28 mouse cellular contexts compared by ENCODE assay signal in genomic region chr1:169408120-169408519, GRCm38 (mm10).
"Had no signal": no experiment of that assay in that cellular context is flagged by ENCODE, and none has a peak within 500 bp of the region (broad histone marks: within the 10 kb centered on the region; RNA-seq: fewer than 3 reads in every experiment).

No protein-coding gene starts in this region.

- DNase-seq: cerebellum, adult 2 months; cerebellum, adult 8-10 months; cerebellum, adult 9-10 months; cerebellum, adult 9-11 months; cerebellum, postnatal 14 days; cerebellum, postnatal 25 days; cerebellum, postnatal 36 days; embryo, embryonic 11 days; gastrocnemius, adult 2 months; gastrocnemius, postnatal 10 days; gastrocnemius, postnatal 14 days; gastrocnemius, postnatal 25 days; gastrocnemius, postnatal 36 days; heart, adult 18-20 months; heart, adult 2 months had no signal

- H3K9ac ChIP-seq: embryonic facial prominence, embryonic 12.5 days; embryonic facial prominence, embryonic 13.5 days; embryonic facial prominence, embryonic 15.5 days; forebrain, embryonic 12.5 days; forebrain, embryonic 15.5 days; heart, embryonic 12.5 days; heart, embryonic 13.5 days had no signal

- H3K27me3 ChIP-seq: embryonic facial prominence, embryonic 12.5 days; embryonic facial prominence, embryonic 13.5 days; embryonic facial prominence, embryonic 15.5 days; forebrain, embryonic 12.5 days; forebrain, embryonic 15.5 days; heart, embryonic 12.5 days; heart, embryonic 13.5 days had no signal

- H3K4me3 ChIP-seq: embryonic facial prominence, embryonic 10.5 days; embryonic facial prominence, embryonic 12.5 days; embryonic facial prominence, embryonic 13.5 days; embryonic facial prominence, embryonic 15.5 days; erythroblast, embryonic 14.5 days; forebrain, embryonic 10.5 days; forebrain, embryonic 12.5 days; forebrain, embryonic 15.5 days; gastrocnemius, adult 2 months; heart, adult 2 months; heart, embryonic 10.5 days; heart, embryonic 12.5 days; heart, embryonic 13.5 days had no signal

- H3K4me1 ChIP-seq: embryonic facial prominence, embryonic 10.5 days; embryonic facial prominence, embryonic 12.5 days; embryonic facial prominence, embryonic 13.5 days; embryonic facial prominence, embryonic 15.5 days; forebrain, embryonic 10.5 days; forebrain, embryonic 12.5 days; forebrain, embryonic 15.5 days; heart, embryonic 10.5 days; heart, embryonic 12.5 days had no signal

- H3K27ac ChIP-seq: embryonic facial prominence, embryonic 10.5 days; embryonic facial prominence, embryonic 12.5 days; embryonic facial prominence, embryonic 13.5 days; embryonic facial prominence, embryonic 15.5 days; forebrain, embryonic 10.5 days; forebrain, embryonic 12.5 days; forebrain, embryonic 15.5 days; gastrocnemius, adult 2 months; heart, adult 2 months; heart, embryonic 10.5 days; heart, embryonic 13.5 days had no signal

- ATAC-seq: forebrain, embryonic 14.5 days; forebrain, embryonic 15.5 days; forebrain, embryonic 16.5 days had no signal

- H3K4me2 ChIP-seq: embryonic facial prominence, embryonic 12.5 days; embryonic facial prominence, embryonic 13.5 days; embryonic facial prominence, embryonic 15.5 days; forebrain, embryonic 12.5 days; forebrain, embryonic 15.5 days; heart, embryonic 12.5 days; heart, embryonic 13.5 days had no signal

- H3K36me3 ChIP-seq: embryonic facial prominence, embryonic 10.5 days; embryonic facial prominence, embryonic 12.5 days; embryonic facial prominence, embryonic 13.5 days; embryonic facial prominence, embryonic 15.5 days; forebrain, embryonic 10.5 days; forebrain, embryonic 12.5 days; forebrain, embryonic 15.5 days; heart, embryonic 10.5 days; heart, embryonic 12.5 days; heart, embryonic 13.5 days had no signal

- H3K9me3 ChIP-seq: embryonic facial prominence, embryonic 10.5 days; embryonic facial prominence, embryonic 12.5 days; embryonic facial prominence, embryonic 13.5 days; embryonic facial prominence, embryonic 15.5 days; forebrain, embryonic 10.5 days; forebrain, embryonic 12.5 days; forebrain, embryonic 15.5 days; heart, embryonic 10.5 days; heart, embryonic 12.5 days; heart, embryonic 13.5 days had no signal
